Mouse (Mus musculus): ENCODE results near the gene Mrpl43.

DNA sequence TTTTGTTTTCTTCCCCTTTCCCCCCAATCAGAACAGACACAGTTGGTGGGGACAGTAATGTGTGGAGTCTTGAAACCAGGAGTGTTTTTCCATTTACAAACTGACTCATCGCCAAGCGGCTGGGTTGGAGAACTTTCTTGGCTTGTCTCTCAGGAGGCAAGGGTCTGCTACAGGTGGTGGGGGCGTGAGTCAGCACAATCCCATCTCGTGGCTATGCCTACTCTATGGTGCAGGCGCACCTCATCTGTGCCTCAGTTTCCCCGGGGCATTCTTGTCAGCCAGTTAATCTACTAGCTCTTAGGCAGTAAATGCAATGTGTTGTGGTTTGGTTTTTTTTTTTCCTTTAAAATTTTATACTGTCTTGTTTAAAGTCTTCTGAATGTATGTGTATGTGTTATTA, 22.9 kb downstream of the Mrpl43 start:
- no peak for TF ChIP-seq POLR2A (IDR thresholded peaks at IDR 0.05; ENCODE audit: low read depth, low read length)
- no peak for TF ChIP-seq CTCF (IDR thresholded peaks at IDR 0.05; ENCODE audit: extremely low read depth, insufficient read depth, insufficient read length, insufficient replicate concordance)

Data from spleen, adult 2 months (tissue).